Mouse (Mus musculus) liver, embryonic 12.5 days (tissue): ENCODE results near the gene Stra6. TPM values are rescaled to one million over a fixed set of nuclear protein-coding genes. Genes with fewer than 3 reads are reported as not detected.

Experiments used
- ATAC-seq: fragments of 200-750 bp; cut with Nextera tagmentation; 2 replicates; pipeline ENCODE4 v1.8.0; 2017; ENCODE audit warnings: moderate number of reproducible peaks, mild to moderate bottlenecking, moderate library complexity
- H3K27ac ChIP-seq: fragments of 300-500 bp; sonication (generic); 2 replicates; pipeline ENCODE4 v1.5.1; 2016; ENCODE audit warnings: mild to moderate bottlenecking
- H3K27me3 ChIP-seq: fragments of 300-500 bp; sonication (generic); replicated peaks from 2 replicates; pipeline ENCODE4 v1.6.1; 2016; ENCODE audit warnings: mild to moderate bottlenecking, moderate library complexity
- H3K36me3 ChIP-seq: fragments of 300-500 bp; sonication (generic); 2 replicates; pipeline ENCODE4 v1.6.1; 2016; ENCODE audit warnings: mild to moderate bottlenecking, moderate library complexity
- H3K4me1 ChIP-seq: fragments of 300-500 bp; sonication (generic); 2 replicates; pipeline ENCODE4 v1.6.1; 2016
- H3K4me2 ChIP-seq: fragments of 300-500 bp; sonication (generic); 2 replicates; pipeline ENCODE4 v1.6.1; 2016; ENCODE audit warnings: mild to moderate bottlenecking, moderate library complexity
- H3K4me3 ChIP-seq: fragments of 300-500 bp; sonication (generic); 2 replicates; pipeline ENCODE4 v1.5.1; 2016; ENCODE audit warnings: mild to moderate bottlenecking, moderate library complexity
- H3K9ac ChIP-seq: fragments of 300-500 bp; sonication (generic); 2 replicates; pipeline ENCODE4 v1.6.1; 2016; ENCODE audit warnings: mild to moderate bottlenecking, moderate library complexity
- H3K9me3 ChIP-seq: fragments of 300-500 bp; sonication (generic); replicated peaks from 2 replicates; pipeline ENCODE4 v1.6.1; 2016; ENCODE audit warnings: mild to moderate bottlenecking, moderate library complexity
- WGBS: fragments of 180-500 bp; shearing (Covaris S2); methylation state at CpG from one replicate; pipeline ENCODE4 v1.1.7; 2016; ENCODE audit not compliant: insufficient replicate concordance; 5-methylcytosine and 5-hydroxymethylcytosine counted together
- polyA plus RNA-seq: library from polyadenylated mRNA; unstranded; fragments of >200 nt; fragmentation: Nextera tagmentation; extraction: Ambion mirVana; gene quantifications from 2 replicates; pipeline ENCODE4 v1.2.1, GENCODE M21; 2016

The Stra6 gene
- 0.60 and 1.2 TPM in 2 replicates for polyA plus RNA-seq

DNA sequence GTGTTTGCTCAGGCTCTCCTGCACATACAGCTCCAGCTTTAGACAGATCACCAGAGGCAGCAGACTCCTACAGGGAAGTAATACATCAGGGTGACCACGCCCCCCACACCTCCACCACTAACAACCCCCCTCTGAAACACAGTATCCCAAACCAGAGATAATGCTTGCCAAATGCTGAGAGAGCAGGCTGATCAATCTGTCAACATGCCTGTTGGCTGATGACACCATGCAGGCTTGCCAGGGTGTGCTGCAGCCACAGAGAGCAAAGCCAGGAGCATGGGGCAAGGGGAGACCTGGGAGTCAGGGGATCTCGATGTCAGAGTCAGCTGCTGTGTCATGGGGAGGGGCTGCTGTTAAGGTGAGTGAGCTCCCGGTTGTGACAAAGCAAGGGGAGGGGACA is at the start of gene Stra6:
Gene Stra6 (plus strand): TSS at position 258 of the 400 bp plus-strand sequence.
- WGBS = 9% methylated on average over 3 of the region's 3 CpGs
- H3K4me1 ChIP-seq = peaks cover 4% of the 10 kb centered on the region; the same call in 1 of the 2 replicates
- H3K4me2 ChIP-seq = no peak within 1 kb of the TSS

DNA sequence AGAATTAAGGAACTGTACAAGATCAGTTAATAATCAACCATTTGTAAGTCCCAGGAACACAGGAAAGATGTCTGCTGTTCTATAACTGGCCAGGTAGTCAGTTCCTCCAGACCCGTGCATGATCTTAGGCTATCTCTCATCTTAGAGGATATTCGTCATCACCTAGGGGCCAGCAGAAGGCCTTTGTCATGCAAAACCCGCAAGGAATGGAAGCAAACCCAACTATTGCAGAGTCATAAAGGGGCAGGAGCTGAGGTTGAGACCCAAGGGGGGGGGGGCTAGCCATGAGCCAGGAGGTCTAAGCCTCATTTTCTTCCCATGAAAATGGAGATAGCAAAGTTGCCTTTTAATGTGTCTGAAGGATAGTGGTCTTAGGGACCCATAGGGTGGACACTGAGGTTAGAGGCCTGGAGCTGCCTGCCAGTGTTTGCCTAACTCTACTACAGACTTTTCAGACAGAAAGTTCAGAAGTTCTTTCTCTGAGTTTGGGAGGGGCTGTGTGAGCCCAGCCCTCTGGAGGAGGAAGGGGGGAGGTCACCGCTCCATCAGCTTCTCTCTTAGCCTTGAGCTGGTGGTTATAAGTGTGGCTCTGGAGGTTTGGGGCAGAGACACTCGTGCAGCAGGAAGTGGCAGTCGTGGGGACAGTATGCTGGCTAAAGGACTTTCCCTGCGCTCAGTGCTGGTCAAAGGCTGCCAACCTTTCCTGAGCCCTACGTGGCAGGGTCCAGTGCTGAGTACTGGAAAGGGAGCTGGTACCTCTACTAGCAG is 49.0 kb upstream of the Stra6 start:
- H3K36me3 ChIP-seq = no peaks in the 10 kb centered on the region
- H3K27me3 ChIP-seq = peaks cover 8% of the 10 kb centered on the region; the same call in 1 of the 2 replicates
- H3K4me2 ChIP-seq = no peak overlapping the region
- no peaks in the 10 kb centered on the region for H3K9me3 ChIP-seq
- no peak overlapping the region for H3K4me3 ChIP-seq
- 32% methylated on average over 8 of the region's 8 CpGs for WGBS
- no peaks in the 10 kb centered on the region for H3K4me1 ChIP-seq
- no peak overlapping the region for H3K27ac ChIP-seq
- H3K9ac ChIP-seq = no peak overlapping the region
- ATAC-seq = no peak

More for the DNA sequence above, at the start of gene Stra6:
- no peak within 1 kb of the TSS for H3K27ac ChIP-seq
- H3K27me3 ChIP-seq = peaks cover 43% of the 10 kb centered on the region
- no peaks in the 10 kb centered on the region for H3K36me3 ChIP-seq
- no peak within 1 kb of the TSS for H3K9ac ChIP-seq
- ATAC-seq = no peak
- H3K9me3 ChIP-seq = no peaks in the 10 kb centered on the region
- H3K4me3 ChIP-seq = no peak within 1 kb of the TSS

- H3K4me3 ChIP-seq = no peak overlapping the region
- no peaks in the 10 kb centered on the region for H3K9me3 ChIP-seq
- H3K27me3 ChIP-seq = peaks cover 15% of the 10 kb centered on the region; the same call in 1 of the 2 replicates
- H3K27ac ChIP-seq = no peak overlapping the region
- no peaks in the 10 kb centered on the region for H3K36me3 ChIP-seq
- ATAC-seq = no peak
- 84% methylated on average over 6 of the region's 6 CpGs for WGBS
- H3K4me2 ChIP-seq = no peak overlapping the region
- H3K4me1 ChIP-seq = no peaks in the 10 kb centered on the region
- H3K9ac ChIP-seq = no peak overlapping the region
Observed at GRCm38 (mm10) chr9:58015856-58016255, 47.7 kb upstream of the Stra6 start.

- H3K4me3 ChIP-seq = no peak overlapping the region
- H3K9ac ChIP-seq = no peak overlapping the region
- H3K9me3 ChIP-seq = no peaks in the 10 kb centered on the region
- no peak for ATAC-seq
- H3K36me3 ChIP-seq = no peaks in the 10 kb centered on the region
- peaks cover 26% of the 10 kb centered on the region; the same call in 1 of the 2 replicates for H3K27me3 ChIP-seq
- no peak overlapping the region for H3K4me2 ChIP-seq
- WGBS = 54% methylated on average over 3 of the region's 3 CpGs
- no peaks in the 10 kb centered on the region for H3K4me1 ChIP-seq
- H3K27ac ChIP-seq = no peak overlapping the region
Observed at GRCm38 (mm10) chr9:58016962-58017361, 46.6 kb upstream of the Stra6 start.

DNA sequence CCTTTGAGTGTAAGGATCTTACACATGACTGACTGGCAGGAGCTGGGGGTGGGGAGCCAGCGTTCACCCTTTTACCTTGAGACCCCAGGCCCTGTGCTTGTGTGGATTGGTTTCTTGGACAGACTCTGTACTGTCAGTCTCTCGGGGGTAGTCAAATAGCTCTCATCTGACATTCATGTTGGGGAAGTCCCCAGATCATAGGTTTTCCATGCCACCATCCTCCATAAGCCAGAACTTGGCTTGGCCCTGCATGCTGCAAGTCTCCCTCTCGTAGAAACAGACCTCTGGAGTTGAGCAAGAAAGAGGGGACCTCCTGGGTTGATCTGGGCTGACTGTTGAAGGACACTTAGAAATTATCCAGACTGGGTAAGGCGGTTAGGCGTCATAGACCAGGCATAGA is 45.2 kb upstream of the Stra6 start:
- Histone ChIP-seq H3K9ac (no peak overlapping the region), H3K27ac (no peak overlapping the region), H3K27me3 (peaks cover 19% of the 10 kb centered on the region; the same call in 1 of the 2 replicates), H3K4me3 (no peak overlapping the region), H3K9me3 (no peaks in the 10 kb centered on the region), H3K4me2 (no peak overlapping the region), H3K4me1 (no peaks in the 10 kb centered on the region), H3K36me3 (no peaks in the 10 kb centered on the region)
- ATAC-seq = no peak
- 55% methylated on average over 5 of the region's 5 CpGs for WGBS

DNA sequence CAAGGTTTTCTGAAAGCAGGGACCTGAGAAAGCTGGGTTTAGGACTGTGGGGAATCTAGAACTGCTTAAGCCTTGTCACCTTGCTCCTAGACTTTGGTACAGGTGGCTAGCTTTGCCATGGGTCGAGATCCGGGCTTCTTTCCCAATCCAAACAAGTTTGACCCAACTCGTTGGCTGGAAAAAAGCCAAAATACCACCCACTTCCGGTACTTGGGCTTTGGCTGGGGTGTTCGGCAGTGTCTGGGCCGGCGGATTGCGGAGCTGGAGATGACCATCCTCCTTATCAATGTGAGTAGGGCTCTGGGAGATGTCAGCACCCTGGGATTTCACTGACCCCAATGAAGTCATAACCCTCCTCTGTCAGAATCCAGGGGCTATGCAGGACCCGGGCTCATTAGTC is 37.6 kb upstream of the Stra6 start:
- WGBS = 71% methylated on average over 9 of the region's 9 CpGs
- no peaks in the 10 kb centered on the region for H3K36me3 ChIP-seq
- no peak overlapping the region for H3K4me3 ChIP-seq
- peaks cover 16% of the 10 kb centered on the region for H3K27me3 ChIP-seq
- H3K9ac ChIP-seq = no peak overlapping the region
- H3K4me1 ChIP-seq = no peaks in the 10 kb centered on the region
- no peak for ATAC-seq
- H3K9me3 ChIP-seq = no peaks in the 10 kb centered on the region
- H3K4me2 ChIP-seq = no peak overlapping the region
- H3K27ac ChIP-seq = no peak overlapping the region

GRCm38 (mm10) chr9:58027426-58028180 is 36.0 kb upstream of the Stra6 start:
- WGBS = 38% methylated on average over 2 of the region's 2 CpGs
- Histone ChIP-seq H3K4me2 (no peak overlapping the region), H3K4me3 (no peak overlapping the region), H3K9me3 (no peaks in the 10 kb centered on the region), H3K4me1 (no peaks in the 10 kb centered on the region), H3K9ac (no peak overlapping the region), H3K36me3 (no peaks in the 10 kb centered on the region), H3K27me3 (peaks cover 12% of the 10 kb centered on the region), H3K27ac (no peak overlapping the region)
- ATAC-seq = no peak

DNA sequence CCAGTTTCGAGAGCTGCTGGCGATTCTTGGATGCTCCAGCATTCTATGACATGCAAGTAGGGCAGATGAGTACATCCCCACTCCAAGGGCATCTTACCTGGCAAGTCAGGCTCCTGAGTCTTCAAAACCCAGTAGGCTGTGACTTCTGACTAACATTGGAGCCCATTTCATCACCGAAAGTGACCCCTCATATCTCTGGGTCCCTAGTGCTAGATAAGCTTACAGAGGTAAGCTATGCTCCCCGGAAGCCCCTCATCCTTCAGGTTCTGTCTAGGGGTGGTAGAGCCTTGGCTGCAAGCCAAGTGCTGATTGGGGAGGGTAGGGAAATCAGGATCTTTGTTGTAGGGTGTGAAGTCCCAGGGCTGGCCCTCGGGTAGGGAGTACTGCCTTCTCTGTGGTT is 34.7 kb upstream of the Stra6 start:
- Histone ChIP-seq H3K9ac (no peak overlapping the region), H3K27me3 (peaks cover 21% of the 10 kb centered on the region), H3K4me3 (no peak overlapping the region), H3K36me3 (no peaks in the 10 kb centered on the region), H3K9me3 (no peaks in the 10 kb centered on the region), H3K27ac (no peak overlapping the region), H3K4me1 (no peaks in the 10 kb centered on the region), H3K4me2 (no peak overlapping the region)
- ATAC-seq = no peak
- 48% methylated on average over 5 of the region's 5 CpGs for WGBS

DNA sequence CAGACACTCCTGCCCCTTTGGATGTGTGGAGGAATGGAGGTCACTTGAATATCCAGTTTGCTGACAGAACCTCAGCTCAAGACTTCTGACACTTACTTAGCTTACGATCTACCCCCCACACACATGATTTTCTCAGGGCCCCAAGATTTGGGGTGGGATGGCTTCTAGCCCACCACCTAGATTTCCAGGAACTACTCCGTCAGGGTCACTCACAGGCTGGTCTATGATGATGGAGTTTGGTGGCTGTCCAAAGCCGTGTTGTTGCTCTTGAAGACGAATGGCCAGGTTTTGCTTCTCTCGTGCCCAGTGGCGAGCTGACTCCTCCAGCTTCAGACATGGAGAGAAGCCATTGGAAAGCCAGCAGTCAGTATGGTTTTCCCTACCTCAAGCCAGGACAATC is 34.0 kb upstream of the Stra6 start:
- 65% methylated on average over 6 of the region's 6 CpGs for WGBS

DNA sequence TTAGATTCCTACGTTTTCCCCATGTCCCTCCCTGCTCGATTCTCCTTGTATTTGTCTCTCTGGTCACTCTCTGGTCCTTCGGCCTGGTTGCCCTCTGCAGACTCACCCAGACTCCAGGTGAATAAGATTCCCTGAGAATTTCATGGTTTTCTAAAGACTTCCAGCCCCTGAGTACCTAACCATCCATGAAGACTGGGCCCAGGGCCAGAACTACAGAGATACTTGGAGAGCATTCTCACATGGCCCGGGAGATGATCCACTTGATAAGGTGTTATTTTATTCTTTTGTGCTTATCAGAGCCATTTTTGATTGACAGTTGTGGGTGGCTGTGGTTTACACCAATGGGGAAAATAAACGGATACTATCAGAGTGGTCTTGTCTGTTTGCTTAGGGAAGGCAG is 31.7 kb upstream of the Stra6 start:
- 53% methylated on average over 5 of the region's 5 CpGs for WGBS
- Histone ChIP-seq H3K9me3 (no peaks in the 10 kb centered on the region), H3K4me2 (no peak overlapping the region), H3K4me1 (no peaks in the 10 kb centered on the region), H3K4me3 (no peak overlapping the region), H3K27ac (no peak overlapping the region), H3K36me3 (no peaks in the 10 kb centered on the region), H3K9ac (no peak overlapping the region), H3K27me3 (peaks cover 28% of the 10 kb centered on the region)
- ATAC-seq = no peak

More for the DNA sequence above, 34.0 kb upstream of the Stra6 start:
- Histone ChIP-seq H3K27ac (no peak overlapping the region), H3K27me3 (peaks cover 21% of the 10 kb centered on the region), H3K36me3 (no peaks in the 10 kb centered on the region), H3K4me3 (no peak overlapping the region), H3K4me1 (no peaks in the 10 kb centered on the region), H3K4me2 (no peak overlapping the region), H3K9me3 (no peaks in the 10 kb centered on the region), H3K9ac (no peak overlapping the region)
- ATAC-seq = no peak

- Histone ChIP-seq H3K4me1 (no peaks in the 10 kb centered on the region), H3K9me3 (no peaks in the 10 kb centered on the region), H3K36me3 (no peaks in the 10 kb centered on the region), H3K27ac (no peak overlapping the region), H3K4me3 (no peak overlapping the region), H3K27me3 (peaks cover 51% of the 10 kb centered on the region), H3K4me2 (no peak overlapping the region), H3K9ac (no peak overlapping the region)
- no peak for ATAC-seq
- 47% methylated on average over 2 of the region's 2 CpGs for WGBS
Observed at GRCm38 (mm10) chr9:58035519-58035918, 28.1 kb upstream of the Stra6 start.

DNA sequence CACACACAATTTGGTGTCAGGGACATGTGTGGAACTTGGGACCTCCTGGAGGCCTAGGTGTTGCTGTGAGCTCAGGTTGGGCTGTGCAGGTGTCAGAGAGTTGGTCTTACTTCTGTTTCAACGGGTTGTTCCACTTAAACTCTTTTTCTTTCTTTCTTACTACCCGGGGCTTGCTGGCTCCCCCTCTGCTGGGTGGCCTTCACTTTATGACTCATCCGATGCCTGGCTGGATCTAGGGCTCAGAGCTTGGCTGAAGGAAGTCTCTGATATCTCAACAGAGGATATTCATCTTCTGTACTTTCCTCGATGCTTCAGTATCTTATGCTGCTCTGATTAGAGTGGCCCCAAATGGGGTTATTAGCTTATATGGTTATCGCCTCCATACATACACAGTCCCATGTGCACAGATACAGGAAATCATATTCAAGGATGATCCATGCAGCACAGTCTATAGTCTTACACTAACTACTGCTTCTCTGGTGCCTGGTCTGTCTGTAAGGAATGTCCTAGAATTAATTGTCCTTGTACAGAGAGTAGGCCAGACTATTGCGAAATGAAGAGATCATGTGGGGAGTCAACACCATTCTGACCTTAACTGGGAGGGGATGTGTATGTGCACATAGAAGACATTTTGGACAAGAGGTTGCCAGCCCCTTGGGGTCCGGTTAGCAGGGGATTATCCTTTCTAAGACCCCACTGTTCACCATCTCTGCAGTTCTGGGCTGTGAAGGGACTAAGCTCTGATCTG is 27.5 kb upstream of the Stra6 start:
- H3K9ac ChIP-seq = no peak overlapping the region
- no peaks in the 10 kb centered on the region for H3K9me3 ChIP-seq
- 51% methylated on average over 7 of the region's 7 CpGs for WGBS
- no peaks in the 10 kb centered on the region for H3K4me1 ChIP-seq
- no peak overlapping the region for H3K27ac ChIP-seq
- no peak for ATAC-seq
- peaks cover 44% of the 10 kb centered on the region for H3K27me3 ChIP-seq
- no peak overlapping the region for H3K4me2 ChIP-seq
- H3K36me3 ChIP-seq = no peaks in the 10 kb centered on the region
- H3K4me3 ChIP-seq = no peak overlapping the region
